1 mouse cellular context compared by ENCODE assay signal in genomic region chr1:85957942-85958619, GRCm38 (mm10).
A peak's percentile ranks its signal among the peaks of the same experiment; 100 is the strongest.
TF ChIP-seq lines count a peak whose summit lies in the region.

No protein-coding gene starts in this region.

TF ChIP-seq in CH12.LX, 34 proteins besides CTCF, POLR2A, EP300 and RAD21 (continued from another document):
- peak; percentile 51; the same call in 1 of the 2 replicates for TF ChIP-seq MAFK (IDR thresholded peaks at IDR 0.05; ENCODE audit: insufficient replicate concordance, low read length)
- TF ChIP-seq POLR2AphosphoS2 (IDR thresholded peaks at IDR 0.05; ENCODE audit: low read depth, low read length), result no peak
- peak; percentile 77 for TF ChIP-seq SIN3A (IDR thresholded peaks at IDR 0.05; ENCODE audit: low read length)
- TF ChIP-seq PAX5 (IDR thresholded peaks at IDR 0.05; ENCODE audit: low read length), result no peak
- no peak; the same call in 1 of the 2 replicates for TF ChIP-seq CHD1 (IDR thresholded peaks at IDR 0.05; ENCODE audit: low read depth, low read length)
- TF ChIP-seq MAX (IDR thresholded peaks at IDR 0.05; ENCODE audit: low read length), result peak; percentile 63; the same call in 1 of the 2 replicates
- TF ChIP-seq MEF2A (IDR thresholded peaks at IDR 0.05; ENCODE audit: borderline replicate concordance, low read depth, low read length), result peak; percentile 94
- peak; percentile 71; the same call in 1 of the 2 replicates for TF ChIP-seq MYC (IDR thresholded peaks at IDR 0.05; ENCODE audit: low read depth, low read length)
- TF ChIP-seq CHD2 (IDR thresholded peaks at IDR 0.05; ENCODE audit: low read length), result peak; percentile 57; the same call in 1 of the 2 replicates
- TF ChIP-seq KAT2A (IDR thresholded peaks at IDR 0.05; ENCODE audit: insufficient replicate concordance, low read length), result no peak
- peak; percentile 95 for TF ChIP-seq BHLHE40 (IDR thresholded peaks at IDR 0.05; ENCODE audit: low read depth, low read length)
- TF ChIP-seq IRF4 (IDR thresholded peaks at IDR 0.05; ENCODE audit: low read depth, low read length), result peak; percentile 89
- peak; percentile 59; the same call in 1 of the 2 replicates for TF ChIP-seq RCOR1 (conservative IDR thresholded peaks at IDR 0.05; ENCODE audit: low read depth, low read length)
TF ChIP-seq in CH12.LX: peak in this region for 14.
